Mouse (Mus musculus): ENCODE data around the gene Fgd3. TPM values are rescaled to one million over a fixed set of nuclear protein-coding genes. Genes with fewer than 3 reads are reported as not detected.

Gene Fgd3
- polyA plus RNA-seq, 1 experiment from 2014 or later: 0.37 TPM

DNA sequence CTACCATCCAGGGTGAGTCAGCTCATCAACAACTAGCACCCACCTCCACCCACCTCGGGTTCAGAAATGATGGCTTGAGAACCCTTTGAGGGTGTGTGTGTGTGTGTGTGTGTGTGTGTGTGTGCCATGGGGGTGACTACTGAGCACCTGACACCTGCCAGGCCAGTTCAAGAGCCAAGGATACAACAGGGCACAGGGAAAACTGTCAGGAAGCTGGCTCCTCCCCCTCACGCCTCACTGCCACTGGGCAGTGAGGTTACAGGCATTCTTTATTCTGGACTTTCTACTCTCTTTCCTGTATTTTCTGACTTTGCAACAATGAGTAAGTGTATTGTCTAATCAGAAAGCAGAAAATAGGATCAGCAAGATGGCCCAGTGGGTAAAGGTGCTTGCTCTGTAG lies 70.5 kb downstream of the Fgd3 start:
- Histone ChIP-seq H3K27ac (ENCODE audit: low read length) (no peak overlapping the region), H3K36me3 (ENCODE audit: insufficient read depth, low read length) (no peaks in the 10 kb centered on the region), H3K27me3 (replicated peaks; ENCODE audit: insufficient read depth, low read length) (peaks cover 15% of the 10 kb centered on the region), H3K9me3 (ENCODE audit: low read length) (no peaks in the 10 kb centered on the region), H3K4me3 (ENCODE audit: low read depth, low read length) (no peak overlapping the region), H3K4me1 (ENCODE audit: insufficient read depth, low read depth, low read length) (no peaks in the 10 kb centered on the region), H3K9ac (replicated peaks; ENCODE audit: low read depth) (no peak overlapping the region), H3K4me2 (replicated peaks; ENCODE audit: low read depth, low read length) (no peak overlapping the region)
- TF ChIP-seq EP300 (IDR thresholded peaks at IDR 0.05) (no peak), CTCF (IDR thresholded peaks at IDR 0.05) (no peak)
- DNase-seq (ENCODE audit: low spot score) (no peak), ATAC-seq (no peak)
- 72% methylated on average over 2 of the region's 2 CpGs for WGBS

DNA sequence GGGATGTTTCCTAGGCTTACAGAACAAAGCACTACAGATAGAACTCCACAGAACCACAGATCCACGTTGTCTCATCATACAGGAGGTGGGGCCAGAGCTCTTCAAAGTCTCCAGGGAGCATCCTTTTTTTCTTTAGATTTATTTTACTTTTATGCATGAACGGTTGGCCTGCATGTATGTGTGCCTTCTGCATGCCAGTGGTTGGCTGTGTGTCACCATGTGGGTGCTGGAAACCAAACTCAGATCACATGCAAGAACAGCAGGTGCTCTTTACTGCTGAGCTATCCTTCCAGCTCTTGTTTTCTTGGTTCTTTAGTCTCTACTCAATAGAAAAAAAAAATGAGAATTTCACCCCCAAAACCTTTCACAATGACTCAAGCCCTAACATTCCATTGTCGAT lies 71.2 kb downstream of the Fgd3 start:
- DNase-seq (ENCODE audit: low spot score) (no peak), ATAC-seq (no peak)
- 56% methylated on average over 3 of the region's 3 CpGs for WGBS
- no peaks in the 10 kb centered on the region for H3K36me3 ChIP-seq (ENCODE audit: insufficient read depth, low read length)
- H3K27me3 ChIP-seq (replicated peaks; ENCODE audit: insufficient read depth, low read length): peaks cover 15% of the 10 kb centered on the region
- H3K4me1 ChIP-seq (ENCODE audit: insufficient read depth, low read depth, low read length): no peaks in the 10 kb centered on the region
- no peak overlapping the region for H3K4me2 ChIP-seq (replicated peaks; ENCODE audit: low read depth, low read length)
- TF ChIP-seq CTCF (IDR thresholded peaks at IDR 0.05) (no peak), EP300 (IDR thresholded peaks at IDR 0.05) (no peak)
- no peaks in the 10 kb centered on the region for H3K9me3 ChIP-seq (ENCODE audit: low read length)
- H3K4me3 ChIP-seq (ENCODE audit: low read depth, low read length): no peak overlapping the region
- H3K9ac ChIP-seq (replicated peaks; ENCODE audit: low read depth): no peak overlapping the region
- H3K27ac ChIP-seq (ENCODE audit: low read length): no peak overlapping the region

DNA sequence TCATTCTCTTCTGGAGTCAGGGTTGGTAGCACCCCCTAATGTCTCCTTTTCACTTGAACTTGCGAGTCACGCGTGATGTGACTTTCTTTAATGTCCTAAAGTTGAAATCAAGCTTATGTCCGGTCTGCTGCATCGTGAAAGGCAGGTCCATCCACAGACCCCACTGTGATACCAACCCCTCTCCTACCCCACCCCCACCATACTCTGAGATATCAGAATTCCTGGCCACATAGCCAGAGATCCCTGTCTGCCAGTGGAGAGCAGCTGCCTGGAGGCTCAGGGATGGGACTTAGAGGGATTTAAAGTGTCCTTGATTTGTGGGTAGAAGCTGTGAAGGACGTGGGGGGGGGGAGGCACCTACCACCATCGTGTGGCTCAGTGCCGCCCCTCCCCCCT lies 71.6 kb downstream of the Fgd3 start, which contains the start of gene Susd3:
Gene Susd3 (minus strand): TSS at position 240 of the 396 bp plus-strand sequence.
- H3K36me3 ChIP-seq (ENCODE audit: insufficient read depth, low read length): no peaks in the 10 kb centered on the region
- 12% methylated on average over 8 of the region's 8 CpGs for WGBS
- H3K27ac ChIP-seq (ENCODE audit: low read length): no peak within 1 kb of the TSS
- ATAC-seq (no peak), DNase-seq (ENCODE audit: low spot score) (no peak)
- no peaks in the 10 kb centered on the region for H3K9me3 ChIP-seq (ENCODE audit: low read length)
- H3K4me1 ChIP-seq (ENCODE audit: insufficient read depth, low read depth, low read length): no peaks in the 10 kb centered on the region
- H3K9ac ChIP-seq (replicated peaks; ENCODE audit: low read depth): 0 out of 2 replicates have a peak within 1 kb of the TSS, but pooled peaks have one; percentile 8
- H3K27me3 ChIP-seq (replicated peaks; ENCODE audit: insufficient read depth, low read length): peaks cover 15% of the 10 kb centered on the region
- H3K4me2 ChIP-seq (replicated peaks; ENCODE audit: low read depth, low read length): peak within 1 kb of the TSS; percentile 69
- TF ChIP-seq EP300 (IDR thresholded peaks at IDR 0.05) (no peak), CTCF (IDR thresholded peaks at IDR 0.05) (no peak)
- H3K4me3 ChIP-seq (ENCODE audit: low read depth, low read length): peak within 1 kb of the TSS; percentile 41

DNA sequence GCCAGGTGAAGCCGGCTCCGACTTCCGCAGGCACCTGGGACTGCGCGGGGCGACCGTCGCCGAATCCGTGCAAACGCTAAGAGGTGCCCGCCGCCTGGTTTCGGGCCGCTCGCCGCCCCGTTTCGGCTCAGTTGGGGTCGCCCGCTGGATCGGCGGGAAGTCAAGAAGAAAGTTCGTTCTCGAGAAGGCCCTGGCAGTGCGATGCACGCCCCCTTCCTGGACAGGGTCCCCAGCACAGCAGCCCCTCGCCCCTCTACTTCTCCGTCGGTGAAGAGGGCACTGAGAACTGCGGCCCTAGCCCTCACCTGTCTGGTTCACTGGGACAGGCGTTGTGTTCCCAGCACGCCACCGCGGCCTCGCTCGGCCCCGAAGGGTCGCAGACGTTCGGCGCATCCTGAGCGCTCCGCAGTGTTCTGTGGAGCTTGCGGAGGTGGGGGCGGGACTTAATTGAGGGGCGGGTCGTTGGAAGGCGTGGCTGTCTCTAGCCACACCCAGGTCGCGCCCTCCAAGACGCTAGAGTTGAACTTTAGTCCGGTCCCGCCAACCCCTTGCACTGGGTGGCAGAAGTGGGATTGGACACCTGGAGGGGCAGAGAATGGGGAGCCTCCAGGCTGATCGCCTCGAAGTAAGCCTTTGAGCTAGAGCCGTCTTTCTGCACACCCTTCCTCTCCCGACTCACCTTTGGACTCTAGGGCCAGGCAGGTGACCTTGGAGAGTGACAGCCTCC lies 72.2 kb downstream of the Fgd3 start:
- H3K9ac ChIP-seq (replicated peaks; ENCODE audit: low read depth): 0 out of 2 replicates have a peak overlapping the region, but pooled peaks have one; percentile 8

DNA sequence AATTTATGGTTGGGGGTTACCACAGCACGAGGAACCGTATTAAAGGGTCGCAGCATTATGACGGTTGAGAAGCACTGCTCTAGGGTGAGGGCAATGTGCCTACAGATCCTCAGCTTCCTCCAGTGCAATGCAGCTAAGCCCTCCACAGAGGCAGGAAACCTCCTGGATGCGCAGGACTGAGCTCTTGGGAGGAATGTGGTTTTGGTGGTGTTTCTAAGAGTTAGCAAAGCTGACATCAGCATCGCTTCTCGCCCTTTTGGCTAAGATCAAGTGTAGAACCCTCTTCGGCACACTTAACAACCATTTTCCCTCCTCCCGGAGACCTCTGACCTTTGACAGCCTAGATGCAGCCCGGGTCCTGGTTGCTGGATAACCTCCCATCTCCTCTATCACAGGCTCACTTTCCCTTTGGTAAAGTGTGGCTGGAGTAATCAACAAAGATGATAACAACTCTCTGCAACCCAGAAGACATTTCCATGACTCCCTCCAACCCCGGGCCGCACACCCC lies 72.8 kb downstream of the Fgd3 start:
- Histone ChIP-seq H3K4me2 (replicated peaks; ENCODE audit: low read depth, low read length) (peak overlapping the region; percentile 69), H3K4me1 (ENCODE audit: insufficient read depth, low read depth, low read length) (no peaks in the 10 kb centered on the region), H3K27me3 (replicated peaks; ENCODE audit: insufficient read depth, low read length) (peaks cover 15% of the 10 kb centered on the region), H3K27ac (ENCODE audit: low read length) (no peak overlapping the region), H3K4me3 (ENCODE audit: low read depth, low read length) (peak overlapping the region; percentile 41), H3K9me3 (ENCODE audit: low read length) (no peaks in the 10 kb centered on the region), H3K9ac (replicated peaks; ENCODE audit: low read depth) (0 out of 2 replicates have a peak overlapping the region, but pooled peaks have one; percentile 8), H3K36me3 (ENCODE audit: insufficient read depth, low read length) (no peaks in the 10 kb centered on the region)
- ATAC-seq: no peak
- TF ChIP-seq EP300 (IDR thresholded peaks at IDR 0.05): no peak
- no peak for TF ChIP-seq CTCF (IDR thresholded peaks at IDR 0.05)
- 31% methylated on average over 12 of the region's 12 CpGs for WGBS
- no peak for DNase-seq (ENCODE audit: low spot score)

More for the DNA sequence above, 72.2 kb downstream of the Fgd3 start:
- DNase-seq (ENCODE audit: low spot score) (peak; percentile 38), ATAC-seq (peak; percentile 67)
- WGBS: under 1% methylated on average over 57 of the region's 58 CpGs
- peak overlapping the region; percentile 69 for H3K4me2 ChIP-seq (replicated peaks; ENCODE audit: low read depth, low read length)
- no peak overlapping the region for H3K27ac ChIP-seq (ENCODE audit: low read length)
- H3K27me3 ChIP-seq (replicated peaks; ENCODE audit: insufficient read depth, low read length): peaks cover 15% of the 10 kb centered on the region
- H3K4me1 ChIP-seq (ENCODE audit: insufficient read depth, low read depth, low read length): no peaks in the 10 kb centered on the region
- no peaks in the 10 kb centered on the region for H3K36me3 ChIP-seq (ENCODE audit: insufficient read depth, low read length)
- no peaks in the 10 kb centered on the region for H3K9me3 ChIP-seq (ENCODE audit: low read length)
- H3K4me3 ChIP-seq (ENCODE audit: low read depth, low read length): peak overlapping the region; percentile 41
- TF ChIP-seq EP300 (IDR thresholded peaks at IDR 0.05): no peak
- no peak for TF ChIP-seq CTCF (IDR thresholded peaks at IDR 0.05)

DNA sequence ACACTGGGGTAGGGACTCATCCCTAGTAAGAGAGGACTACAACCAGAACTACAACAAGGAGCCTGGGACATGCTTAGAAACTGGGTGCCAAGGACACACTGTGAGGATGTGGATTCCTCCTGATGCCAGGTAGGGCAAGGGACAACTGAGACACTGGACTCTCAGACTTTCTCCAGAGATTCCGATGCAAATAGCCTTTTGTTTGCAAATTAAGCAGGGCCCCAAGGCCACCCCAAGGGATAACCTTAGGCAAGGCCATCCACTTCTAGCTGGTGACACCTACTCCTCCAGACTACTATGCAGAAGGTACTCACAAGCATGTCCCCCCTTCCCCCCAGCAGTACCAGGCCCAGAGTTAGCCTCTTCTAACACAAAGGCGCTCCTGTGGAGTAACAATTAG lies 73.5 kb downstream of the Fgd3 start:
- H3K27ac ChIP-seq (ENCODE audit: low read length): no peak overlapping the region

More for the DNA sequence above, 73.5 kb downstream of the Fgd3 start:
- H3K4me2 ChIP-seq (replicated peaks; ENCODE audit: low read depth, low read length): no peak overlapping the region
- no peak overlapping the region for H3K9ac ChIP-seq (replicated peaks; ENCODE audit: low read depth)
- no peak for ATAC-seq
- no peaks in the 10 kb centered on the region for H3K9me3 ChIP-seq (ENCODE audit: low read length)
- TF ChIP-seq CTCF (IDR thresholded peaks at IDR 0.05) (no peak), EP300 (IDR thresholded peaks at IDR 0.05) (no peak)
- no peak for DNase-seq (ENCODE audit: low spot score)
- H3K4me3 ChIP-seq (ENCODE audit: low read depth, low read length): no peak overlapping the region
- peaks cover 15% of the 10 kb centered on the region for H3K27me3 ChIP-seq (replicated peaks; ENCODE audit: insufficient read depth, low read length)
- 83% methylated on average over 2 of the region's 2 CpGs for WGBS
- H3K4me1 ChIP-seq (ENCODE audit: insufficient read depth, low read depth, low read length): no peaks in the 10 kb centered on the region
- no peaks in the 10 kb centered on the region for H3K36me3 ChIP-seq (ENCODE audit: insufficient read depth, low read length)

All from lung, postnatal 0 days (tissue).